Mouse (Mus musculus) heart, embryonic 11.5 days (tissue): ENCODE data around the gene Cep95. TPM values are rescaled to one million over a fixed set of nuclear protein-coding genes. Genes with fewer than 3 reads are reported as not detected.
"Not testable (repeated sequence)": the region's sequence is repeated elsewhere in the genome, so short reads cannot be mapped to it uniquely, and the experiment has no call there.

Source experiments
- ATAC-seq: fragments of 200-750 bp; cut with Nextera tagmentation; replicated peaks from 2 replicates; pipeline ENCODE4 v1.8.0; 2017; ENCODE audit warnings: moderate library complexity; ENCODE audit not compliant: insufficient number of reproducible peaks, low FRiP score, low TSS enrichment
- H3K27ac ChIP-seq: fragments of 300-500 bp; sonication (generic); 2 replicates; pipeline ENCODE4 v1.5.1; 2014; ENCODE audit warnings: mild to moderate bottlenecking, low read depth, low read length
- H3K27me3 ChIP-seq: fragments of 300-500 bp; sonication (generic); 2 replicates; pipeline ENCODE4 v1.6.1; 2014; ENCODE audit warnings: mild to moderate bottlenecking, low read length, mixed read lengths; ENCODE audit not compliant: control insufficient read depth, insufficient read depth
- H3K36me3 ChIP-seq: fragments of 300-500 bp; sonication (generic); 2 replicates; pipeline ENCODE4 v1.6.1; 2014; ENCODE audit warnings: mild to moderate bottlenecking, low read length, moderate library complexity, mixed read lengths; ENCODE audit not compliant: control insufficient read depth, insufficient read depth
- H3K4me1 ChIP-seq: fragments of 300-500 bp; sonication (generic); 2 replicates; pipeline ENCODE4 v1.6.1; 2014; ENCODE audit warnings: low read length; ENCODE audit not compliant: control insufficient read depth, insufficient read depth
- H3K4me2 ChIP-seq: fragments of 300-500 bp; sonication (generic); 2 replicates; pipeline ENCODE4 v1.6.1; 2014; ENCODE audit warnings: mild to moderate bottlenecking, moderate library complexity
- H3K4me3 ChIP-seq: fragments of 300-500 bp; sonication (generic); 2 replicates; pipeline ENCODE4 v1.5.1; 2014; ENCODE audit warnings: low read depth, low read length
- H3K9ac ChIP-seq: fragments of 300-500 bp; sonication (generic); 2 replicates; pipeline ENCODE4 v1.6.1; 2014; ENCODE audit warnings: mild to moderate bottlenecking, low read depth, low read length, moderate library complexity
- H3K9me3 ChIP-seq: fragments of 300-500 bp; sonication (generic); replicated peaks from 2 replicates; pipeline ENCODE4 v1.6.1; 2016; ENCODE audit warnings: low read length; ENCODE audit not compliant: control insufficient read depth
- WGBS: fragments of 180-500 bp; shearing (Covaris S2); extraction: QIAGEN DNeasy Blood & Tissue Kit; methylation state at CpG from one replicate; pipeline ENCODE4 v1.1.7; 2014; ENCODE audit not compliant: insufficient replicate concordance; 5-methylcytosine and 5-hydroxymethylcytosine counted together
- polyA plus RNA-seq: library from polyadenylated mRNA; unstranded; fragments of >200 nt; fragmentation: Nextera tagmentation; extraction: Ambion mirVana; gene quantifications from 2 replicates; pipeline ENCODE4 v1.2.1, GENCODE M21; 2014

Cep95 gene
- polyA plus RNA-seq, 1 experiment from 2014 or later, result 17.0 TPM

DNA sequence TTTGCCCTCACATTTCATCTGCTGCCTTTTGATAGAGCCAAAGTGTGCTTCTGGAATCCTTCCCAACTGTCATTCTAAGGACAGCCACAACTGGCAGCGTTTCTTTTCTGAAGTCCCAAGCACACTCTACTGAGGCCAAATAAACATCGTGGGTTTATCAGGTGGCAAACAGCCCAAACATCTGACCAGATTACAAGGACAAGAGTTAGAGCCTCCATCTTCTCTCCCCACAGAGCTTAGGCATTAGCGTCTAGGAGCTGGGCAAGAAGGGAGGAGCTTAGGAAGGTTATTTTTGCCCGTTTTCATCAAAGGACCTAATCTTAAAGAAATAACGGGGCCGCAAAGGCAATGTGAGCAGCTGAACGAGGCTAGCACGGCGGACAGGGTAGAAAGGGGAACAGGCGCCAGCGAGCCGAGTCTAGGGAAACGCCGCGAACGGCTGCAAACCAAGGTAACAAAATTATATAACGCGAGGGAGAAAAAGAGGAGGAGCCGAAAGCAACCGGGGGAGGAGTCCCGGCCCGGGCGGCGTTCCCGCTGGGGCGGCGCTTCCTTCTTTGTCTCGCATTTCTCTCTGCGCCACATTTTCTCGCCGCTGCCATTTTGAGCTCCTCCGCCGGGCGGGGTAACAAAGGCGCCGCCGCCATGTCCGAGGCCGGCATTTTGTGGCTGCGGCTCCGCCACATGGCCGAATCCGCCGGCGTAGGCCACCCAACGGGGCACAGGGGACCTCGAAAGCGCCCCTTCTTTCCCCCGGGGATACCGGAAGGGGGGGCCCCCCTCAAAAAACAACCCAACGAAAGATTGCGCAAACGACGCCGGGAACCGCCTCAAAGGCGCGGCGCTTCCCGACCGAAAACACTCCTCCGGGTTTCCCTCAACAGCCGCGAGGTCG, 1.7 kb upstream of the Cep95 start:
- no peaks in the 10 kb centered on the region for H3K27me3 ChIP-seq
- peaks cover 8% of the 10 kb centered on the region; the same call in 1 of the 2 replicates for H3K4me1 ChIP-seq
- no peaks in the 10 kb centered on the region for H3K9me3 ChIP-seq
- peak overlapping the region; percentile 70 for H3K4me2 ChIP-seq
- whole genome bisulfite sequencing, result under 1% methylated on average over 63 of the region's 65 CpGs
- H3K4me3 ChIP-seq, result peak overlapping the region; percentile 93
- H3K27ac ChIP-seq, result peak overlapping the region; percentile 97
- H3K36me3 ChIP-seq, result peaks cover 27% of the 10 kb centered on the region
- H3K9ac ChIP-seq, result peak overlapping the region; percentile 98
- 0 out of 2 replicates have a peak, but pooled peaks have one; percentile 17 for ATAC-seq

DNA sequence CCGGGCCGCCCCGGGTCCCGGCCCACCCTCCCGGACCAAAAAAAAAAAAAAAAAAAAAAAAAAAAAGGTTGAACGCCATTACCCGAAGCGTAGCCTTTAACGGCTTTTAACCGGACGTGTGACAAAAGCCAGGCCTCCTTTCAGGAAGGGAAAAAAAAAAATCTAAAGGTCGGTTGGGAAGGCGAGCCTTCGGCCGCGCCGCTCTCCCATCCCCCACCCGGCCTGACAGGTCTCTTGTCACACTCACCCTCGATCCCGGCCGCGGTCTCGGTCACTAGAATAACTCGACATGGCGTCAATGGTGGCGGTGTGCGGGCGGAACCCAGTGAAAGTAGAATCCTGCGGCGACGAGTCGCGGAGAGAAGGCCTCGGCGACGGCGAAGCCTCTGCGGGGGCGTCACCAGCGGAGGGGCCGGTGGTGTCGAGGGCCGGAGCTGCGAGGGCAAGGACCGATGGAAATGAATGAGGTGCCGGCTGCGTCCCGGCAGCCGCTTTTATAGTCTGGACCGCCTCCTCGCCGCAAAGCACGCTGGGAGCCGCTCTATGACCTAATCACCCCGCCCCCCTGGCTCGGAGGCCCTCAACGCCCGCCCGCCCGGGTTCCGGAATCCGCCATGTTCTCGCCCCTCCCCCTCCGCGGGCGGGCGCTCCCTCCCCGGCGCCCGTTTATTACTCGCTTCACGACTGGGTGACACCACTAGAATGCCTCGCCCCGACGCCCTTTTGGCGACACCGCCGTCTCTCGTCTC, 852 bp upstream of the Cep95 start:
- Histone ChIP-seq H3K4me1 (peaks cover 8% of the 10 kb centered on the region; the same call in 1 of the 2 replicates), H3K27me3 (no peaks in the 10 kb centered on the region), H3K36me3 (peaks cover 20% of the 10 kb centered on the region), H3K27ac (peak overlapping the region; percentile 97), H3K9me3 (no peaks in the 10 kb centered on the region), H3K4me3 (peak overlapping the region; percentile 93), H3K9ac (peak overlapping the region; percentile 98), H3K4me2 (peak overlapping the region; percentile 80)
- ATAC-seq, result peak; percentile 80
- WGBS, result under 1% methylated on average over 73 of the region's 79 CpGs

- Histone ChIP-seq H3K27me3 (no peaks in the 10 kb centered on the region), H3K27ac (peak overlapping the region; percentile 97), H3K9me3 (no peaks in the 10 kb centered on the region), H3K4me1 (peaks cover 8% of the 10 kb centered on the region; the same call in 1 of the 2 replicates), H3K9ac (peak overlapping the region; percentile 98), H3K4me2 (peak overlapping the region; percentile 80), H3K36me3 (peaks cover 16% of the 10 kb centered on the region), H3K4me3 (peak overlapping the region; percentile 93)
- no peak for ATAC-seq
- WGBS, result 1% methylated on average over 6 of the region's 6 CpGs
These were observed 597 bp downstream of the Cep95 start for GRCm38 (mm10) chr11:106789649-106790048.

- H3K4me3 ChIP-seq, result no peak overlapping the region
- peaks cover 8% of the 10 kb centered on the region; the same call in 1 of the 2 replicates for H3K4me1 ChIP-seq
- no peak for ATAC-seq
- H3K27me3 ChIP-seq, result no peaks in the 10 kb centered on the region
- H3K27ac ChIP-seq, result no peak overlapping the region
- H3K36me3 ChIP-seq, result peaks cover 10% of the 10 kb centered on the region
- no peak overlapping the region for H3K4me2 ChIP-seq
- H3K9me3 ChIP-seq, result no peaks in the 10 kb centered on the region
- 80% methylated on average over 4 of the region's 4 CpGs for WGBS
- H3K9ac ChIP-seq, result no peak overlapping the region
These were observed 4.8 kb downstream of the Cep95 start for GRCm38 (mm10) chr11:106793846-106794245.

DNA sequence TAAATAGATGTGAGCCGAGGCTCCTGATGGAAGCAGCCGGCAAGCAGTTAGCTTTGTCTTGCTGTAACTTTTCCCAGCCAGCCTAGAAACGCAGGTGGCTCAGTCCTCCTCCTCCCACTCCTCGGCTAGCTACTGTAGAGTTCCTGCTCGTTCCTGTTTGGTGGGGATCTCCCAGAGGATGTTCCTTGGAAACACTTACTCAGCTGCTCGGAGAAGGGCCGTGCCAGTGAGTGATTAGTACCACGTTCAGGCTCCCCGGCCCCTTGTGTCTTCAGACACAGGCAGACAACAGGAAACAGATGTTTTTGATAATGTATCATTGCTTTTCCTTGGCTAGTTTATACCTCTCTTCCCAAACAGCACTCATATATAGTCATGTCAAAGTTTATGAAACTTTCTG, 6.6 kb downstream of the Cep95 start:
- Histone ChIP-seq H3K36me3 (peaks cover 20% of the 10 kb centered on the region), H3K9me3 (no peaks in the 10 kb centered on the region), H3K27me3 (no peaks in the 10 kb centered on the region), H3K4me3 (no peak overlapping the region), H3K4me1 (0 out of 2 replicates have a peak, but pooled peaks cover 3% of the 10 kb centered on the region), H3K9ac (no peak overlapping the region), H3K27ac (no peak overlapping the region), H3K4me2 (no peak overlapping the region)
- ATAC-seq, result no peak
- WGBS, result 44% methylated on average over 9 of the region's 9 CpGs

- H3K9me3 ChIP-seq, result no peaks in the 10 kb centered on the region
- 87% methylated on average over 10 of the region's 10 CpGs for WGBS
- H3K4me1 ChIP-seq, result no peaks in the 10 kb centered on the region
These were observed 13.1 kb downstream of the Cep95 start for GRCm38 (mm10) chr11:106802069-106802627.

DNA sequence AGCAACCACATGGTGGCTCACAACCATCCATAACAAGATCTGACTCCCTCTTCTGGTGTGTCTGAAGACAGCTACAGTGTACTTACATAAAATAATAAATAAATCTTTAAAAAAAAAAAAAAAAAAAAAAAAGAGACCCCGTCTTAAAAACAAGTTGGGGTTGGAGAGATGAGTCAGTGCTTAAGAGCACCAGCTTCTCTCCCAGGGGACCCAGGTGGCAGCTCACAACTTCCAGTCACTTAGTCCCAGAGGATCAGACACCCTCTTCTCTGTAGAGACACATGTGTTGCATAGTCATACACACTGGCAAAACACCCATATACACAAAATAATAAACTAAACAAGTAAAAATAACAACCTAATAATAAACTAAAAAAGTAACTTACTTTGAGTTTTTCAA, 18.4 kb downstream of the Cep95 start:
- H3K27ac ChIP-seq, H3K4me3 ChIP-seq, H3K4me2 ChIP-seq, H3K9me3 ChIP-seq, H3K9ac ChIP-seq, H3K4me1 ChIP-seq, ATAC-seq, H3K27me3 ChIP-seq: not testable (repeated sequence)
- 80% methylated on average over 1 of the region's 1 CpGs for WGBS
- H3K36me3 ChIP-seq, result peaks cover 13% of the 10 kb centered on the region

More at GRCm38 (mm10) chr11:106802069-106802627, 13.1 kb downstream of the Cep95 start:
- ATAC-seq, result no peak
- no peak overlapping the region for H3K4me2 ChIP-seq
- no peak overlapping the region for H3K27ac ChIP-seq
- peaks cover 31% of the 10 kb centered on the region for H3K36me3 ChIP-seq
- H3K27me3 ChIP-seq, result no peaks in the 10 kb centered on the region
- no peak overlapping the region for H3K4me3 ChIP-seq
- H3K9ac ChIP-seq, result no peak overlapping the region

GRCm38 (mm10) chr11:106812410-106813136, 23.5 kb downstream of the Cep95 start:
- Histone ChIP-seq H3K4me1 (peaks cover 7% of the 10 kb centered on the region; the same call in 1 of the 2 replicates), H3K27me3 (no peaks in the 10 kb centered on the region), H3K9ac (no peak overlapping the region), H3K9me3 (no peaks in the 10 kb centered on the region), H3K4me2 (no peak overlapping the region), H3K36me3 (peaks cover 14% of the 10 kb centered on the region), H3K27ac (no peak overlapping the region), H3K4me3 (no peak overlapping the region)
- 85% methylated on average over 7 of the region's 7 CpGs for WGBS
- no peak for ATAC-seq
